Mouse (Mus musculus): Measurements from ENCODE around the gene Tnfaip2. TPM values are rescaled to one million over a fixed set of nuclear protein-coding genes. Genes with fewer than 3 reads are reported as not detected.

Gene Tnfaip2
- polyA plus RNA-seq (2016; fragmentation: Nextera tagmentation; extraction: Ambion mirVana): 3.0 and 3.2 TPM in 2 replicates

- H3K4me1 ChIP-seq (replicated peaks): peaks cover 55% of the 10 kb centered on the region
- H3K27me3 ChIP-seq (ENCODE audit: insufficient read depth, poor library complexity, severe bottlenecking): peaks cover 85% of the 10 kb centered on the region
- under 1% methylated on average over 48 of the region's 48 CpGs for WGBS
- no peaks in the 10 kb centered on the region for H3K9me3 ChIP-seq
- H3K27ac ChIP-seq: peak within 1 kb of the TSS; percentile 62
- H3K36me3 ChIP-seq: no peaks in the 10 kb centered on the region
- DNase-seq (ENCODE audit: low spot score): peak; percentile 87
- H3K4me3 ChIP-seq: peak within 1 kb of the TSS; percentile 58
Observed at GRCm38 (mm10) chr12:111442309-111443010, at the start of gene Tnfaip2. Gene Tnfaip2 (plus strand): TSS chr12:111442469.

- no peaks in the 10 kb centered on the region for H3K4me1 ChIP-seq (replicated peaks)
- 84% methylated on average over 6 of the region's 6 CpGs for WGBS
- no peak overlapping the region for H3K4me3 ChIP-seq
- H3K36me3 ChIP-seq: no peaks in the 10 kb centered on the region
- DNase-seq (ENCODE audit: low spot score): no peak
- H3K27ac ChIP-seq: no peak overlapping the region
- H3K9me3 ChIP-seq: no peaks in the 10 kb centered on the region
- peaks cover 16% of the 10 kb centered on the region for H3K27me3 ChIP-seq (ENCODE audit: insufficient read depth, poor library complexity, severe bottlenecking)
Observed at GRCm38 (mm10) chr12:111394008-111394407, 48.3 kb upstream of the Tnfaip2 start.

DNA sequence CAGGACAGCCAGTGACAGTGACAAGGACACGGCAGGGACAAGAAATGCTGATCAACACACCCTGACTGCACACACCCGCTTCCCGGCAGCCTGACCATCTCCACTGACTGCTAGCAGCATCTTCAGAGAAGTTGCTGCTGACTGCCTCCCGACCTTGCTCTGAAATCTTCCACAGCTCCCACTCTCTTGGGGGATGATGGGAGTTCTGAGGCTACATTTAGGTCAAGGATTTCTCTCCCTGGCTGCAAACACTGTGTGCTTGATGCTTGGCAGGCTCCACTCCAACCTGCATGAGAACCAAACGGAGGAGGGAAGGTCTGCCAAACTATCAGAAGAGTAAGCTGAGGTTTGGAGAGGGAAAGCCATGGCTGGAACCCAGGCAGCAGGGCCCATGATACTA lies 45.3 kb upstream of the Tnfaip2 start:
- DNase-seq (ENCODE audit: low spot score): no peak

GRCm38 (mm10) chr12:111401454-111402184 lies 40.6 kb upstream of the Tnfaip2 start:
- WGBS: 23% methylated on average over 15 of the region's 15 CpGs
- Histone ChIP-seq H3K27ac (no peak overlapping the region), H3K36me3 (no peaks in the 10 kb centered on the region), H3K27me3 (ENCODE audit: insufficient read depth, poor library complexity, severe bottlenecking) (peaks cover 43% of the 10 kb centered on the region), H3K4me1 (replicated peaks) (peaks cover 11% of the 10 kb centered on the region), H3K4me3 (no peak overlapping the region), H3K9me3 (no peaks in the 10 kb centered on the region)
- peak; percentile 78 for DNase-seq (ENCODE audit: low spot score)

More for the DNA sequence above, 45.3 kb upstream of the Tnfaip2 start:
- Histone ChIP-seq H3K4me3 (no peak overlapping the region), H3K27me3 (ENCODE audit: insufficient read depth, poor library complexity, severe bottlenecking) (peaks cover 24% of the 10 kb centered on the region), H3K27ac (no peak overlapping the region), H3K9me3 (no peaks in the 10 kb centered on the region), H3K4me1 (replicated peaks) (peaks cover 5% of the 10 kb centered on the region), H3K36me3 (no peaks in the 10 kb centered on the region)
- 74% methylated on average over 5 of the region's 5 CpGs for WGBS

DNA sequence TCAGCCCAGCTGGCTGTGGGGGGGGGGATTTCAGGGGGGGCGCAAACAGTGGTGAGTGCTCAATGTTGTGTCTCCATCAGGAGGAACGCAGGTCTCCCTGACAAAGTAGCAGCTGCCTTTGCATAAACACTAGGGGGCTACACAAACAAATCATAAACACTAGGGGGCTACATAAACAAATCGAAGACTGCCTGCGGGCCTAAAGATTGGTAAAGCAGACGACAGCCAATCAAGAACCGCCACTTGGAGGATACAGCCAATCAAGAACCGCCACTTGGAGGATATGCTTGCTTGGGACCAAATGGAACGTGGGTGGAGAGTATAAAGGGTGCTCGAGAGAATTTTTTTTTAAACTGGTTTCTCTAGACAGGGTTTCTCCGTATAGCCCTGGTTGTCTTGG lies 37.4 kb upstream of the Tnfaip2 start:
- peaks cover 26% of the 10 kb centered on the region for H3K4me1 ChIP-seq (replicated peaks)
- H3K27ac ChIP-seq: no peak overlapping the region
- H3K4me3 ChIP-seq: no peak overlapping the region
- no peaks in the 10 kb centered on the region for H3K36me3 ChIP-seq
- no peak for DNase-seq (ENCODE audit: low spot score)
- 64% methylated on average over 10 of the region's 10 CpGs for WGBS
- H3K9me3 ChIP-seq: no peaks in the 10 kb centered on the region
- H3K27me3 ChIP-seq (ENCODE audit: insufficient read depth, poor library complexity, severe bottlenecking): peaks cover 62% of the 10 kb centered on the region

- Histone ChIP-seq H3K4me3 (peak within 1 kb of the TSS; percentile 35), H3K9me3 (no peaks in the 10 kb centered on the region), H3K27me3 (ENCODE audit: insufficient read depth, poor library complexity, severe bottlenecking) (peaks cover 74% of the 10 kb centered on the region), H3K4me1 (replicated peaks) (peaks cover 31% of the 10 kb centered on the region), H3K36me3 (no peaks in the 10 kb centered on the region), H3K27ac (peak within 1 kb of the TSS; percentile 36; the same call in 1 of the 2 replicates)
- no peak for DNase-seq (ENCODE audit: low spot score)
- 2% methylated on average over 24 of the region's 24 CpGs for WGBS
Observed at GRCm38 (mm10) chr12:111406622-111407021, 35.6 kb upstream of the Tnfaip2 start, which contains the start of gene Lbhd2. Gene Lbhd2 (plus strand): TSS chr12:111406809.

GRCm38 (mm10) chr12:111409583-111409982 lies 32.7 kb upstream of the Tnfaip2 start:
- no peaks in the 10 kb centered on the region for H3K9me3 ChIP-seq
- peaks cover 39% of the 10 kb centered on the region for H3K4me1 ChIP-seq (replicated peaks)
- DNase-seq (ENCODE audit: low spot score): no peak
- 15% methylated on average over 5 of the region's 5 CpGs for WGBS
- no peak overlapping the region for H3K4me3 ChIP-seq
- peaks cover 71% of the 10 kb centered on the region for H3K27me3 ChIP-seq (ENCODE audit: insufficient read depth, poor library complexity, severe bottlenecking)
- no peak overlapping the region for H3K27ac ChIP-seq
- no peaks in the 10 kb centered on the region for H3K36me3 ChIP-seq

- no peak overlapping the region for H3K4me3 ChIP-seq
- 84% methylated on average over 8 of the region's 8 CpGs for WGBS
- H3K9me3 ChIP-seq: no peaks in the 10 kb centered on the region
- H3K27me3 ChIP-seq (ENCODE audit: insufficient read depth, poor library complexity, severe bottlenecking): peaks cover 67% of the 10 kb centered on the region
- peaks cover 42% of the 10 kb centered on the region for H3K4me1 ChIP-seq (replicated peaks)
- H3K36me3 ChIP-seq: no peaks in the 10 kb centered on the region
- no peak overlapping the region; the same call in 1 of the 2 replicates for H3K27ac ChIP-seq
- no peak for DNase-seq (ENCODE audit: low spot score)
Observed at GRCm38 (mm10) chr12:111411631-111412355, 30.5 kb upstream of the Tnfaip2 start.

GRCm38 (mm10) chr12:111412581-111413284 lies 29.5 kb upstream of the Tnfaip2 start:
- Histone ChIP-seq H3K27me3 (ENCODE audit: insufficient read depth, poor library complexity, severe bottlenecking) (peaks cover 62% of the 10 kb centered on the region), H3K4me3 (peak overlapping the region; percentile 50), H3K9me3 (no peaks in the 10 kb centered on the region), H3K36me3 (no peaks in the 10 kb centered on the region), H3K27ac (peak overlapping the region; percentile 77), H3K4me1 (replicated peaks) (peaks cover 48% of the 10 kb centered on the region)
- DNase-seq (ENCODE audit: low spot score): no peak
- WGBS: 15% methylated on average over 12 of the region's 12 CpGs

DNA sequence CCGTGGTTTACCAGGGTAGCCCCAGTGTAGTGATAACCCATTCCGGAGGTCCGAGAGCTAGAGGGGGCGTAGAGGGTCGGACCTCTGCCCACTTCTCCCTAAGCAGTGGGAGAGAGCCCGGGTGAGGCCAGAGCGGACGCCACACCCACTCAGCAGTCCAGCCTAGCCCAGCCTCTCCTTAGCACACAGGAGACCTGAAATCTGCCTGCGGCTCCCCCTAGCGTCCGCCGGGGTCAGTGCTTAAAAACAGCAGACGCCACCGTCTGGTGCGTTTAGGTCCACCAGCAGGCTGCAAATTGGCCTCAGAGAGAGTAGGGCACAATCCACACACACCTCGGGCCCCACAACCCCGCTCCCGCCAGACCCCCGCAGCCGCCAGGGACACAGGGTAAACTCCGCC lies 29.0 kb upstream of the Tnfaip2 start:
- DNase-seq (ENCODE audit: low spot score): peak; percentile 92
- Histone ChIP-seq H3K4me1 (replicated peaks) (peaks cover 50% of the 10 kb centered on the region), H3K9me3 (no peaks in the 10 kb centered on the region), H3K4me3 (peak overlapping the region; percentile 50), H3K27ac (peak overlapping the region; percentile 77), H3K27me3 (ENCODE audit: insufficient read depth, poor library complexity, severe bottlenecking) (peaks cover 62% of the 10 kb centered on the region), H3K36me3 (no peaks in the 10 kb centered on the region)
- under 1% methylated on average over 21 of the region's 21 CpGs for WGBS

DNA sequence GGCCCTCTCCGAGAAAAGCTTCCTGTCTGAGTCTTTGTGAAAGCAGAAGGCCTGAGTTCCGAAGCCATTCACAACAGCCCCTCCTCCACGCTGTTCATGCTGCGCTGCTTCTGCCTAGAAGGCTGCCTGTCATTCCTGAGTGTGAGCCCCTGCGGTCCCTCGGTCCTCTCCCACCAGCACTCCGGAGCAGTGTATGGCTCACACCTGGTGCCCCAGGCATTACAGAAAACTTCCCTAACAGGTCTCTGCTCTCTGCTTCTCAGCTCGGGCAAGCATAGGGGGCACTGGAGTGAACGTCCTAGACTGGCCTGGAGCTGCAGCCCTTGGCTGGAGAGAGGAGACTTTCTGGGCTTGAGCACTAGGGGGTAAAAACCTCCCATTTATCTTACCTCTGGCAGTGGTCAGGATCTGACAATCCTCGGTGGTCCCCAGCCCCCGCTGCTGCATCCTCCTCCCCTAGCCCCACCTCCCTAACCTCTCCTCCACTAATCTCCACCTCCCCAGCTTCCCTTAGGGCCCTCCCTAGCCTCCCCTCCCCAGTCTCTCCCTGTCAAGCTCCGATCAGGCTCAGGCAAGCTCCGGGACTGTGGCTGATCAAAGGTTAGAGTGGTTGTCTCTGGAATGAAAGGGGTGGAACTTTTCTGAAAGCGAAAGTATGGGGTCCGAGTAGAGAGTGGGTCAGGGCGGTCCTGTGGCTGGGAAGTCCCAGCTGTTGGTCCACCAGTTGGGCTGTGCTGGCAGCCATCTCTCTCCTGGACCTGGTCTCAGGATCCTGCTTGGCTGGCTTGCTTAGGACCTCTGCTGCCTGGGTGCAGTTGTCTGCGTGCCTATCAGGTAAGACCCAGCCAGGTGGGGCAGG lies 25.1 kb upstream of the Tnfaip2 start, which contains the start of gene Exoc3l4:
Exoc3l4 (plus strand) TSS at position 97 of the 859 bp plus-strand sequence.
- H3K4me3 ChIP-seq: peak within 1 kb of the TSS; percentile 45
- H3K27ac ChIP-seq: peak within 1 kb of the TSS; percentile 64
- peaks cover 66% of the 10 kb centered on the region for H3K27me3 ChIP-seq (ENCODE audit: insufficient read depth, poor library complexity, severe bottlenecking)
- WGBS: 4% methylated on average over 17 of the region's 17 CpGs
- DNase-seq (ENCODE audit: low spot score): no peak
- peaks cover 39% of the 10 kb centered on the region for H3K4me1 ChIP-seq (replicated peaks)
- no peaks in the 10 kb centered on the region for H3K9me3 ChIP-seq
- no peaks in the 10 kb centered on the region for H3K36me3 ChIP-seq

Data from hindbrain, embryonic 10.5 days (tissue).